Mouse (Mus musculus) urinary bladder, adult 18-20 months (tissue): ENCODE measurements around the gene Hps4.
"Not testable (repeated sequence)": the region's sequence is repeated elsewhere in the genome, so short reads cannot be mapped to it uniquely, and the experiment has no call there.

Experiments used
- DNase-seq, 2 experiments: peaks; one replicate each; pipeline ENCODE4 v3.0.0; 2022; ENCODE audit warnings: low spot score in 2 of 2, mixed read lengths in 2 of 2

Hps4 gene

DNA sequence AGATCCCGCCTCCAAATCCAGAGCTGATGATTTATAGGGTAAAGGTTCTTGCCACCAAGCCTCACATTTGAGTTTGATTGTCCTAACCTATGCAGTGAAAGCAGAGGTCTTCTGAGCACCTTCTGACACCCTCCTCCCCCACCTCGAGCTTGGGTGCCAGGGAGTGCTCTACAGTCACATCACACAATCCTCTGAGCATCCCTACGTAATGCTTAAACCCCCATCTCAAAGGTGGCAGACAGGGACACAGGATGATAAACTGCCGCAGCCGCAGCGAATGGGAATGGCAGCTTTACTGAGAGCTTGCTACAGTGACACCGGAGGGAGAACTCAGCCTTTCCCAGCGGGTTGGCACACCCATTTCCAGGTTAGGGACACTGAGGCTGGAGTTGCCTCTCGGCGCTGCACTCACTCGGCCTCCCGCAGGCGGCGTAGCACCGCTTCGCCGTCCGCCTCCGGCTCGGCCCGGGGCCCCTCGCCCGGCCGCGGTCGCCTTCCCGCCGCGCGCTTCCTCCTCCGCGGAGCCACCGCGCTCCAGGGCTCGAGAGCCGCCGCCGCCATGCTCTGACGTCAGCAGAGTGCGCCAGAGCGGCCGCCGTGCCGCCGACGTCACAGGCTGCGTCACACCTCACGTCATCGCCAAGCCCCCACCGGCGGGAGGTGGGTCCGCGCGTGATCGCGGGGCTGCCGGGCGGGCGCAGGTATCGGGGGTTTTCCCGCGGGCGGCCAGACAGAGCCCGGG is at the start of gene Hps4, which contains the start of gene Srrd:
Gene Hps4, plus strand, starts transcription at position 621 of the 742 bp plus-strand sequence.
Gene Srrd, minus strand, starts transcription at position 578 of the 742 bp plus-strand sequence.
- peak; percentile 66 to 85 for DNase-seq

GRCm38 (mm10) chr5:112293800-112294199 is 49.1 kb upstream of the Hps4 start:
- DNase-seq: no peak

DNA sequence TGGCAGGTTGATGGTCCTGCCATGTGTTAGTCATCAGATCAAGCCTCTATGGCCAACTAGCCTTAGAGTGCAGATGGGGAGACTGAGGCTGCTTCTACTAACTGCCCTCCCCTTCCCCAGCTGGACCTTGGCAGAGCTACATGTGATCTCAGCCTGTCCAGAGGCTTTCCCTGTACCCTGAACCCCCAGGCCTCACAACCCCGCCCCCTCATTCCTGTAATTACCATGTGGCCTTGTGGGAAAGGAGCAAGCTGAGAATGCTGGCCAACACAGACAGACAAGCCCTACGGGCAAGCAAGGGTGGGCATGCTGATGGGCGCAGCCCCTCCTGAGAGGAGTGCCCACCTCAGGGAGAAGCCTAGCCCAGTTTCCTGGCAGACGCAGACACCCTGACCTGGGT is 48.2 kb upstream of the Hps4 start:
- DNase-seq: no peak

- no peak for DNase-seq
Observed at GRCm38 (mm10) chr5:112295162-112295561, 47.7 kb upstream of the Hps4 start.

- DNase-seq: no peak
Observed at GRCm38 (mm10) chr5:112295564-112295963, 47.3 kb upstream of the Hps4 start.

GRCm38 (mm10) chr5:112296404-112297181 is 46.3 kb upstream of the Hps4 start:
- DNase-seq: no peak

- DNase-seq: no peak
Observed at GRCm38 (mm10) chr5:112297257-112297656, 45.6 kb upstream of the Hps4 start.

GRCm38 (mm10) chr5:112298226-112298988 is 44.5 kb upstream of the Hps4 start:
- no peak for DNase-seq

GRCm38 (mm10) chr5:112299399-112299798 is 43.5 kb upstream of the Hps4 start:
- no peak for DNase-seq

DNA sequence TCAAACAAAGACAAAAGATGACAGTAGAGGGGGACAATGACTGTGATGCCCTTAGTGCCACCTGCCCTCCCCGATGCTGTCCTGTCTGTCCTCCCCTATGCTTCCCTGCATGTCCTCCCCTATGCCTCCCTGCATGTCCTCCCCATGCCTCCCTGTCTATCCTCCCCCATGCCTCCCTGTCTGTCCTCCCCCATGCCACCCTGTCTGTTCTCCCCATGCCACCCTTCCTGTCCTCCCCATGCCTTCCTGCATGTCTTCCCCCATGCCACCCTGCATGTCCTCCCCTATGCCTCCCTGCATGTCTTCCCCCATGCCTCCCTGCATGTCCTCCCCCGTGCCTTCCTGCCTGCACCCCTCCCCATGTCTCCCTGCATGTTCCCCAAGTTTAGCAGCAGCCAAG is 42.8 kb upstream of the Hps4 start:
- no peak for DNase-seq

GRCm38 (mm10) chr5:112300721-112301308 is 42.1 kb upstream of the Hps4 start:
- DNase-seq: no peak

GRCm38 (mm10) chr5:112301694-112302093 is 41.2 kb upstream of the Hps4 start:
- DNase-seq: no peak

DNA sequence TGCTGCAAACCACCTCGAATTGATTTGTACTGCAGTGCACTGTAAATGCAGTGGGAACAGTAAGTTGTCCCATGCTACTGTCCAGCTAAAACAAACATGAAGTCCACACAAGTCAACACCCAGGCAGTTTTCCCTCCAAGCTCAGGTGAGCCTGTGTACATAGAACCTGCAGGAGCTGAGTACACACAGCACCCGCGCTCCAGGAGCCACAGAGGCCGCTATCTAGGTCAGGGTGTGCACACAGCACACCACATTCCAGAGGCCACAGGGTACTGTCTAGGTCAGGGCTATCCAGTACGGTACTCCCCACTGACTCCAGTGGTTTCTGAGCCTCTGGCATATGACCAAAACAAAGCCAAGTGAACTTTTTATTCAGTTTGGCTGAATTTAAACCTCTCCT is 40.6 kb upstream of the Hps4 start:
- no peak for DNase-seq

GRCm38 (mm10) chr5:112305842-112306241 is 37.0 kb upstream of the Hps4 start:
- DNase-seq: no peak

DNA sequence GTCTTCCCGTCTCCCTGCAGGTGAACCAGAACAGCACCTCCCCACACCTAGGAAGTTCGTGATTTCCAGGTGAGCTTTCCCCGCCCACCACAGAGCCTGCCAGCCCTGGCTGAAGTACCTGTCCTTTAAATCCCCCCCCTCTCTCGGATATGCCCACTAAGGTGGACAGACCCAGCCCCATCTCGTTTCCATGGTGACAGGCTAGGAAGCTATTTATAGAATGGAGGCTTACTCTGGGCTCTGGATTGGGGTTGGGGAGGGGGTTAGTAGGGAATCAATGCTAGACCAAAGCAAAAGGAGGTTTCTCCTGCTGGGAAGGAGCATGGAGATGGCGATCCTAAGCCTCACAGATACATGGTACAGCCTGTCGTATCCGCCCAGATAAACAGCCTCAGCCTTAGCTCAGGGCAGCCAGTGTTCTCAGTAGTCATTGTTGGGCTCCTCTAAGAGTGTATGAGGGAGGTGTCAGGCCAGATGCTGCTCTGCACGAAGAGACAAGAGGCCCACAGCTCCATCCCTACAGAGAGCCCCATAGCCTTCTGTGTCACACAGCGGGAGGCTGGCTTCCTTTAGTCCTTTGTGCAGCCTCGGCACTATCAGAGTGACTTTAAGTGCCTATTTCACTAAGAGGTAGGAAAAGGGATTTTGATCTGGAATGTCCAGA is 29.5 kb upstream of the Hps4 start:
- DNase-seq: no peak

- no peak for DNase-seq
Observed at GRCm38 (mm10) chr5:112316468-112316867, 26.4 kb upstream of the Hps4 start.

- DNase-seq: no peak
Observed at GRCm38 (mm10) chr5:112317328-112317727, 25.6 kb upstream of the Hps4 start.

GRCm38 (mm10) chr5:112319343-112319742 is 23.5 kb upstream of the Hps4 start:
- DNase-seq: not testable (repeated sequence)

DNA sequence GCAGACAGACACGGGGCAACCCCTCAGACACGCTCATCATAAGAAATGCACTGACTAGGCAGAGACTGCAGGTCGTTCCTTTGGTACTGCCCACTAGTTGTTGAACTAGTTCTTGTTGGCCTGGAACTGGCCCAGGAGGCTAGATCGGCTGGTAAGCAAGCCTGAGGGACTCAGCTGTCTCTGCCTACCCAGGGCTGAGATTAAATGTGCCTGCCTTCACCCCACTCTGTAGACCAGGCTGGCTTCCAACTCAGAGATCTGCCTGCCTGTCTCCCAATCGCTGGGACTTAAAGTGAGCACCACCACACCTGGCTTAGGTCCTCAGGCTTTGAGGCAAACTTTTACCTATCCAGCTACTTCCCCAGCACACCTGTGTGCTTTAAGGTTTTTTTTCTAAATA is 22.5 kb upstream of the Hps4 start:
- DNase-seq: no peak

DNA sequence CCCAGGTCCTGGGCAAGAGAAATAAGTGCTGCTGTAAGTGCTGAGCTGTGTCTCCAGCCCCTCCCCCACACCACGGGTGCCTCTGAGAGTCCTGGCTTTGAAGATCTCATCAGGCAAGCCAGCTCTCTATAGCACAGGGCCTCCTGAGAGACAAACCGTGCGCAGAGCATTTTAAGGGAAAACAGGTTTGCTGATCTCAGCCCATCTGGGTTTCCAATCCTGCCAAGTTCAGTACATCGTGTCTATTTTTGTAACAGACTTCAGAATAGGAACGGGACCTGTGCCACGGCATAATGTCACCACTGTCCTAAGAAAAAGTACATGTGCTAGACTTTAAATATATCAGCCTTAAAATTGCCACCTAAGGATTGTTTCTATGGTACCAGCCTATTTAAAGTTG is 21.9 kb upstream of the Hps4 start:
- DNase-seq: no peak

DNA sequence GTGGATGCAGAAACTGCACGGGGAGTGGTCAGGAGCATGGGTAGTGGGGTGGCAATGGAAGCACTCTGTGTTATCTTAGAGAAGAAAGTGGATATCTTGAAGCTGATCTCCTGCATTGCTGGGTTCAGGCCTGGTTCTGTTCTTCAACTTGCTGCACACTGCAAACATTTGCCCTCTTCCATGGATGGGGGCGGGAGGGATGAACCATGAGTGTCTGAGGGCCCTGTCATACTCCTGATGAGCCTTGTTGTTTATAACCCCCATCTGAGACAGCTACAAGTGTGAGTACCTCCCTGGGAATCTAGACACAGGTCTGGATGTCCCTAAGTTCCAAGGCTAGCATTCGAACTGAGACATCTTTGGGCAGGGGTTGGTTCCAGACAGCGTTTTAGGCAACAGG is 21.5 kb upstream of the Hps4 start:
- no peak for DNase-seq
